Mouse (Mus musculus) ES-Bruce4 (cell line): ENCODE results near the gene Rwdd1.
"Not testable (repeated sequence)": the region's sequence is repeated elsewhere in the genome, so short reads cannot be mapped to it uniquely, and the experiment has no call there.

Experiments
- CTCF ChIP-seq: IDR thresholded peaks from one replicate; pipeline ENCODE4 v1.8.1; 2011; ENCODE audit warnings: low read depth, low read length
- EP300 ChIP-seq: IDR thresholded peaks from 2 replicates; pipeline ENCODE4 v1.6.1; 2011; ENCODE audit warnings: low read depth, low read length; ENCODE audit not compliant: insufficient read depth

GRCm38 (mm10) chr10:33996686-33997085, 22.7 kb downstream of the Rwdd1 start:
- TF ChIP-seq CTCF, EP300: not testable (repeated sequence)
